Comparison of ENCODE assay signal across 8 mouse cellular contexts in genomic region chr1:137221087-137222057, GRCm38 (mm10).
DNase-seq lines count a peak whose midpoint lies in the region; ATAC-seq and TF ChIP-seq lines count a peak whose summit lies in the region.

No protein-coding gene starts in this region.

- intact Hi-C loops in gastrocnemius, postnatal 14 days (cut with DNase I; ENCODE audit: low total_unique reads): loop anchor here (10.0 kb wide), 2 partner anchors 497 to 667 kb away; no protein-coding TSS in a partner anchor

- no peaks in the 10 kb centered on the region for H3K36me3 ChIP-seq in kidney, embryonic 15.5 days
- H3K36me3 ChIP-seq in heart, embryonic 14.5 days (ENCODE audit: control insufficient read depth, insufficient read depth, low read length): no peaks in the 10 kb centered on the region
- H3K36me3 ChIP-seq in limb, embryonic 14.5 days (ENCODE audit: control insufficient read depth, insufficient read depth, low read length): no peaks in the 10 kb centered on the region

- no peaks in the 10 kb centered on the region for H3K9me3 ChIP-seq in kidney, embryonic 15.5 days (replicated peaks)
- no peaks in the 10 kb centered on the region for H3K9me3 ChIP-seq in heart, embryonic 14.5 days (ENCODE audit: control insufficient read depth, low read length)
- no peaks in the 10 kb centered on the region for H3K9me3 ChIP-seq in limb, embryonic 14.5 days (ENCODE audit: control insufficient read depth, low read length)

- no peak for TF ChIP-seq POLR2A in limb, embryonic 14.5 days (IDR thresholded peaks at IDR 0.05; ENCODE audit: borderline replicate concordance, extremely low read depth, insufficient read depth, insufficient read length)

- H3K4me1 ChIP-seq in kidney, embryonic 15.5 days: peaks cover 22% of the 10 kb centered on the region
- peaks cover 9 to 15% of the 10 kb centered on the region in 2 experiments for H3K4me1 ChIP-seq in heart, embryonic 14.5 days (ENCODE audit: control insufficient read depth in 2 of 2, insufficient read depth in 2 of 2, low read length in 2 of 2)
- H3K4me1 ChIP-seq in limb, embryonic 14.5 days (ENCODE audit: control insufficient read depth, insufficient read depth, low read length): peaks cover 7% of the 10 kb centered on the region; the same call in 1 of the 2 replicates

- no peak for DNase-seq in kidney, adult 18-20 months
- DNase-seq in embryo, embryonic 11 days: peak; percentile 76
- no peak for DNase-seq in limb, embryonic 14.5 days (ENCODE audit: low spot score)
- peak; percentile 52 for DNase-seq in retina, embryonic 14.5 days (ENCODE audit: low spot score)
- no peak for DNase-seq in gastrocnemius, postnatal 14 days

- H3K27ac ChIP-seq in kidney, embryonic 15.5 days: 0 out of 2 replicates have a peak overlapping the region, but pooled peaks have one; percentile 27
- H3K27ac ChIP-seq in heart, embryonic 14.5 days (replicated peaks in 1 of 2; ENCODE audit: control insufficient read depth in 1 of 2, insufficient read depth in 1 of 2, low read depth in 2 of 2, low read length in 2 of 2): no peak overlapping the region
- no peak overlapping the region for H3K27ac ChIP-seq in limb, embryonic 14.5 days (replicated peaks; ENCODE audit: low read depth, low read length)

- peaks cover 9% of the 10 kb centered on the region; the same call in 1 of the 2 replicates for H3K27me3 ChIP-seq in kidney, embryonic 15.5 days
- H3K27me3 ChIP-seq in heart, embryonic 14.5 days (ENCODE audit: control insufficient read depth, insufficient read depth, low read length): no peaks in the 10 kb centered on the region
- 0 out of 2 replicates have a peak, but pooled peaks cover 5% of the 10 kb centered on the region for H3K27me3 ChIP-seq in limb, embryonic 14.5 days (ENCODE audit: control insufficient read depth, insufficient read depth, low read length)

- H3K9ac ChIP-seq in kidney, embryonic 15.5 days: no peak overlapping the region
- peak overlapping the region; percentile 34; the same call in 1 of the 2 replicates for H3K9ac ChIP-seq in heart, embryonic 14.5 days (ENCODE audit: low read length)
- 0 out of 2 replicates have a peak overlapping the region, but pooled peaks have one; percentile 21 for H3K9ac ChIP-seq in limb, embryonic 14.5 days (ENCODE audit: low read depth, low read length, severe bottlenecking)

- peak; percentile 60 for ATAC-seq in kidney, embryonic 15.5 days (replicated peaks; ENCODE audit: low FRiP score)
- no peak for ATAC-seq in heart, embryonic 14.5 days (ENCODE audit: insufficient number of reproducible peaks, insufficient read depth, low FRiP score, low read depth)
- no peak for ATAC-seq in limb, embryonic 14.5 days (ENCODE audit: low FRiP score, low read depth)
- no peak for ATAC-seq in CD4-positive, CD25-positive, alpha-beta regulatory T cell, adult 4 months

- H3K4me2 ChIP-seq in kidney, embryonic 15.5 days: peak overlapping the region; percentile 63
- peak overlapping the region; percentile 77 for H3K4me2 ChIP-seq in heart, embryonic 14.5 days (ENCODE audit: low read length)
- peak overlapping the region; percentile 37 for H3K4me2 ChIP-seq in limb, embryonic 14.5 days (replicated peaks; ENCODE audit: low read depth, low read length, severe bottlenecking)

- 8% methylated on average over 25 of the region's 25 CpGs for WGBS in kidney, embryonic 15.5 days
- WGBS in heart, embryonic 14.5 days: 11% methylated on average over 25 of the region's 25 CpGs
- 12% methylated on average over 25 of the region's 25 CpGs for WGBS in limb, embryonic 14.5 days

- H3K4me3 ChIP-seq in kidney, embryonic 15.5 days (replicated peaks): peak overlapping the region; percentile 30
- H3K4me3 ChIP-seq in heart, embryonic 14.5 days (ENCODE audit: control insufficient read depth in 1 of 2, insufficient read depth in 1 of 2, low read depth in 1 of 2, low read length in 2 of 2): peak overlapping the region; percentile 32 to 39
- no peak overlapping the region for H3K4me3 ChIP-seq in limb, embryonic 14.5 days (replicated peaks; ENCODE audit: low read length)

Comparison
In these comparisons a context has a peak if more than half of its experiments do, and no peak if none do; other contexts are left out.
1. DNase-seq: peak in embryo, embryonic 11 days (single experiment) and retina, embryonic 14.5 days (single experiment); none in kidney, adult 18-20 months (single experiment), limb, embryonic 14.5 days (single experiment) and gastrocnemius, postnatal 14 days (single experiment).
2. Peak in every context shown above with its lines, with median percentiles within 50 percentile points of each other: H3K4me2 ChIP-seq.